Mouse (Mus musculus) gastrocnemius, postnatal 10 days (tissue): ENCODE data around the gene Gfod2. TPM values are rescaled to one million over a fixed set of nuclear protein-coding genes. Genes with fewer than 3 reads are reported as not detected.

Experiments
- DNase-seq: peaks from one replicate; pipeline ENCODE4 v3.0.0; 2021; ENCODE audit warnings: mixed read lengths
- total RNA-seq, 2 experiments: library from RNA; stranded (reverse); gene quantifications; 2 replicates each; pipeline ENCODE4 v1.2.3; 2021

Gene Gfod2
- total RNA-seq, 2 experiments from 2014 or later, result 6.5 to 7.6 TPM

GRCm38 (mm10) chr8:105685796-105686308 lies 72.6 kb downstream of the Gfod2 start, which contains the start of gene Carmil2:
Gene Carmil2 (plus strand): TSS chr8:105686274.
- peak; percentile 68 for DNase-seq

- DNase-seq, result no peak
Measured at GRCm38 (mm10) chr8:105685325-105685724, 73.1 kb downstream of the Gfod2 start.

GRCm38 (mm10) chr8:105677891-105678290 lies 80.6 kb downstream of the Gfod2 start:
- no peak for DNase-seq

Other genes starting within 250 kb of the Gfod2 start
- 1 to 10 TPM; 4.4 to 4.5 TPM for gene Hsd11b2, start 239.9 kb downstream of the Gfod2 start, total RNA-seq
- gene Atp6v0d1, start 192.6 kb downstream of the Gfod2 start, total RNA-seq, result 10 to 100 TPM; 49.3 to 54.2 TPM
- 10 to 100 TPM; 20.7 to 26.9 TPM for gene Ripor1, start 153.4 kb downstream of the Gfod2 start, total RNA-seq
- 10 to 100 TPM; 43.7 to 46.7 TPM for gene Ctcf, start 122.1 kb downstream of the Gfod2 start, total RNA-seq
- gene Agrp, start 121.3 kb downstream of the Gfod2 start, total RNA-seq, result under 1 TPM; 0.84 to 0.85 TPM
- gene Carmil2, start 72.4 kb downstream of the Gfod2 start, total RNA-seq, result under 1 TPM; 0.28 to 0.38 TPM
- 10 to 100 TPM; 12.9 to 15.2 TPM for gene Acd, start 57.6 kb downstream of the Gfod2 start, total RNA-seq
- gene Pard6a, start 57.5 kb downstream of the Gfod2 start, total RNA-seq, result 1 to 10 TPM; 6.0 to 7.8 TPM
- gene 4933405L10Rik, start 51.0 kb downstream of the Gfod2 start, total RNA-seq, result not detected
- 1 to 10 TPM; 2.0 to 3.7 TPM for gene Enkd1, start 50.5 kb downstream of the Gfod2 start, total RNA-seq
- gene Ranbp10, start 68.7 kb upstream of the Gfod2 start, total RNA-seq, result 10 to 100 TPM; 19.9 to 25.2 TPM
- gene Tsnaxip1, start 69.1 kb upstream of the Gfod2 start, total RNA-seq, result not detected
- 1 to 10 TPM; 5.2 to 7.0 TPM for gene Cenpt, start 94.6 kb upstream of the Gfod2 start, total RNA-seq
- 10 to 100 TPM; 24.2 to 26.9 TPM for gene Thap11, start 96.5 kb upstream of the Gfod2 start, total RNA-seq
- gene Nutf2, start 101.9 kb upstream of the Gfod2 start, total RNA-seq, result 10 to 100 TPM; 65.5 to 80.5 TPM
- 10 to 100 TPM; 24.6 to 30.3 TPM for gene Edc4, start 122.2 kb upstream of the Gfod2 start, total RNA-seq
- gene Nrn1l, start 134.9 kb upstream of the Gfod2 start, total RNA-seq, result under 1 TPM in 1 of 2 experiments, not detected in 1; 0.56 TPM
- 10 to 100 TPM; 15.2 to 17.5 TPM for gene Pskh1, start 141.8 kb upstream of the Gfod2 start, total RNA-seq
- gene Ctrl, start 175.2 kb upstream of the Gfod2 start, total RNA-seq, result under 1 TPM in 1 of 2 experiments, not detected in 1; 0.47 TPM
- 10 to 100 TPM; 22.9 to 26.3 TPM for gene Psmb10, start 179.8 kb upstream of the Gfod2 start, total RNA-seq
- gene Lcat, start 184.7 kb upstream of the Gfod2 start, total RNA-seq, result 1 to 10 TPM in 1 of 2 experiments, under 1 TPM in 1; 0.23 to 1.2 TPM
- gene Slc12a4, start 207.4 kb upstream of the Gfod2 start, total RNA-seq, result 10 to 100 TPM; 18.7 to 26.6 TPM
- gene Dpep3, start 220.8 kb upstream of the Gfod2 start, total RNA-seq, result not detected
- 10 to 100 TPM in 1 of 2 experiments, 1 to 10 TPM in 1; 9.6 to 11.1 TPM for gene Dus2, start 232.7 kb upstream of the Gfod2 start, total RNA-seq
- not detected for gene Dpep2nb, start 247.3 kb upstream of the Gfod2 start, total RNA-seq